Mouse (Mus musculus): Measurements from ENCODE around the gene Gal3st1. TPM values are rescaled to one million over a fixed set of nuclear protein-coding genes. Genes with fewer than 3 reads are reported as not detected.

Gene Gal3st1
- polyA plus RNA-seq, 1 experiment from 2014 or later, result 11.3 TPM

Other genes starting within 250 kb of the Gal3st1 start
- gene Osbp2, start 119.7 kb upstream of the Gal3st1 start, polyA plus RNA-seq (2015; fragmentation: Nextera tagmentation; extraction: Ambion mirVana), result 34.8 and 36.2 TPM in 2 replicates
- 0.62 and 0.88 TPM in 2 replicates for gene 4921536K21Rik, start 88.5 kb upstream of the Gal3st1 start, polyA plus RNA-seq (2015; fragmentation: Nextera tagmentation; extraction: Ambion mirVana)
- 30.0 and 30.5 TPM in 2 replicates for gene Dusp18, start 88.4 kb upstream of the Gal3st1 start, polyA plus RNA-seq (2015; fragmentation: Nextera tagmentation; extraction: Ambion mirVana)
- gene Slc35e4, start 69.0 kb upstream of the Gal3st1 start, polyA plus RNA-seq (2015; fragmentation: Nextera tagmentation; extraction: Ambion mirVana), result 20.5 and 22.2 TPM in 2 replicates
- gene Tcn2, start 51.5 kb upstream of the Gal3st1 start, polyA plus RNA-seq (2015; fragmentation: Nextera tagmentation; extraction: Ambion mirVana), result 29.9 and 30.8 TPM in 2 replicates
- gene Pes1, start 19.7 kb upstream of the Gal3st1 start, polyA plus RNA-seq (2015; fragmentation: Nextera tagmentation; extraction: Ambion mirVana), result 52.4 and 55.3 TPM in 2 replicates
- gene 4930556J24Rik, start 6.9 kb upstream of the Gal3st1 start, polyA plus RNA-seq (2015; fragmentation: Nextera tagmentation; extraction: Ambion mirVana), result not detected in 2 replicates
- not detected in 2 replicates for gene Sec14l4, start 47.8 kb downstream of the Gal3st1 start, polyA plus RNA-seq (2015; fragmentation: Nextera tagmentation; extraction: Ambion mirVana)
- 0.76 and 1.2 TPM in 2 replicates for gene Sec14l3, start 81.2 kb downstream of the Gal3st1 start, polyA plus RNA-seq (2015; fragmentation: Nextera tagmentation; extraction: Ambion mirVana)
- gene Mtfp1, start 111.8 kb downstream of the Gal3st1 start, polyA plus RNA-seq (2015; fragmentation: Nextera tagmentation; extraction: Ambion mirVana), result 14.6 and 15.7 TPM in 2 replicates
- gene Sec14l2, start 139.8 kb downstream of the Gal3st1 start, polyA plus RNA-seq (2015; fragmentation: Nextera tagmentation; extraction: Ambion mirVana), result 6.6 and 7.0 TPM in 2 replicates
- gene Rnf215, start 151.6 kb downstream of the Gal3st1 start, polyA plus RNA-seq (2015; fragmentation: Nextera tagmentation; extraction: Ambion mirVana), result 50.0 and 52.4 TPM in 2 replicates
- 9.1 and 10.9 TPM in 2 replicates for gene Ccdc157, start 176.7 kb downstream of the Gal3st1 start, polyA plus RNA-seq (2015; fragmentation: Nextera tagmentation; extraction: Ambion mirVana)
- gene Sf3a1, start 176.7 kb downstream of the Gal3st1 start, polyA plus RNA-seq (2015; fragmentation: Nextera tagmentation; extraction: Ambion mirVana), result 38.7 and 52.4 TPM in 2 replicates
- gene Tbc1d10a, start 203.2 kb downstream of the Gal3st1 start, polyA plus RNA-seq (2015; fragmentation: Nextera tagmentation; extraction: Ambion mirVana), result 37.6 and 41.0 TPM in 2 replicates
- 6.7 and 7.4 TPM in 2 replicates for gene Castor1, start 234.6 kb downstream of the Gal3st1 start, polyA plus RNA-seq (2015; fragmentation: Nextera tagmentation; extraction: Ambion mirVana)